Mouse (Mus musculus) effector memory CD4-positive, alpha-beta T cell, adult 5 months (primary cell): Measurements from ENCODE around the gene Slc22a30. TPM values are rescaled to one million over a fixed set of nuclear protein-coding genes. Genes with fewer than 3 reads are reported as not detected.

Experiments used
- polyA plus RNA-seq: library from polyadenylated mRNA; unstranded; fragments of 100-300 nt; shearing (Covaris generic); gene quantifications from one replicate; pipeline ENCODE4 v1.2.1, GENCODE M21; 2017

Slc22a30 gene
- not detected for polyA plus RNA-seq

DNA sequence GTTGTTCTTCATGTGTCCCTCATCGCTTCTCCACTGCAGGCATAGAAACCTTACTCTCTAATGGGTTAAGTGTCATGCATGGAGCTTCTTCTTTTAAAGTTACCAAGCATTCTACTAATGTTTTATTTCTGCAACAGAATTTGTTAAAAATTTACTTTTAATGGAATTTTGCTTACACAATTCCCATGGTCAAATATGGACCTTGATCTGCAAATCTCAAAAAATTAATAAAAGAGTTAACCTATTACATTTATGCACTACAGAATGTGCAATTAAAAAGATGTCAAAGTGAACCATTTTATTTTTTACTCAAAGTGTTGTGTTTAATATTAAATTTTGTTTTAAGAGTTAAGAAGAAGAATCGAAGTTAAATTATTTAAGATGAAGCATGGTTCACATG, at the start of gene Slc22a30:
Slc22a30 (minus strand) TSS at position 101 of the 400 bp plus-strand sequence.

Other genes with a start within 250 kb of the Slc22a30 start
- gene Slc22a29, start 186.2 kb downstream of the Slc22a30 start, polyA plus RNA-seq, result not detected
- not detected for gene Slc22a8, start 186.1 kb upstream of the Slc22a30 start, polyA plus RNA-seq
- not detected for gene Slc22a6, start 212.9 kb upstream of the Slc22a30 start, polyA plus RNA-seq